Mouse (Mus musculus) embryonic facial prominence, embryonic 11.5 days (tissue): ENCODE data around the gene Dnajb4. TPM values are rescaled to one million over a fixed set of nuclear protein-coding genes. Genes with fewer than 3 reads are reported as not detected.

ENCODE experiments used
- ATAC-seq: fragments of 200-750 bp; cut with Nextera tagmentation; replicated peaks from 2 replicates; pipeline ENCODE4 v1.8.0; 2017; ENCODE audit warnings: low read depth; ENCODE audit not compliant: insufficient number of reproducible peaks, low FRiP score, low TSS enrichment
- DNase-seq: peaks from one replicate; pipeline ENCODE4 v3.0.0-alpha.2; 2015; ENCODE audit warnings: low spot score
- H3K27ac ChIP-seq: fragments of 300-500 bp; sonication (generic); replicated peaks from 2 replicates; pipeline ENCODE4 v1.5.1; 2014; ENCODE audit warnings: mild to moderate bottlenecking, low read depth, low read length, control low read depth
- H3K27me3 ChIP-seq: fragments of 300-500 bp; sonication (generic); 2 replicates; pipeline ENCODE4 v1.6.1; 2014; ENCODE audit warnings: mild to moderate bottlenecking, low read length, moderate library complexity, mixed read lengths; ENCODE audit not compliant: control insufficient read depth, insufficient read depth
- H3K36me3 ChIP-seq: fragments of 300-500 bp; sonication (generic); replicated peaks from 2 replicates; pipeline ENCODE4 v1.6.1; 2014; ENCODE audit warnings: low read depth, mild to moderate bottlenecking, low read length, moderate library complexity, mixed read lengths; ENCODE audit not compliant: control insufficient read depth, insufficient read depth
- H3K4me1 ChIP-seq: fragments of 300-500 bp; sonication (generic); 2 replicates; pipeline ENCODE4 v1.6.1; 2014; ENCODE audit warnings: low read length, mixed read lengths; ENCODE audit not compliant: control insufficient read depth, insufficient read depth
- H3K4me2 ChIP-seq: fragments of 300-500 bp; sonication (generic); 2 replicates; pipeline ENCODE4 v1.6.1; 2014; ENCODE audit warnings: low read depth, mild to moderate bottlenecking, control low read depth, low read length, moderate library complexity
- H3K4me3 ChIP-seq: fragments of 300-500 bp; sonication (generic); 2 replicates; pipeline ENCODE4 v1.5.1; 2014; ENCODE audit warnings: low read depth, low read length, control low read depth
- H3K9ac ChIP-seq: fragments of 300-500 bp; sonication (generic); replicated peaks from 2 replicates; pipeline ENCODE4 v1.6.1; 2014; ENCODE audit warnings: mild to moderate bottlenecking, control low read depth, low read length
- H3K9me3 ChIP-seq: fragments of 300-500 bp; sonication (generic); replicated peaks from 2 replicates; pipeline ENCODE4 v1.6.1; 2016; ENCODE audit warnings: mild to moderate bottlenecking, low read length, inconsistent platforms, mixed read lengths; ENCODE audit not compliant: control insufficient read depth
- WGBS: fragments of 180-500 bp; shearing (Covaris S2); extraction: QIAGEN DNeasy Blood & Tissue Kit; methylation state at CpG from one replicate; pipeline ENCODE4 v1.1.7; 2014; 5-methylcytosine and 5-hydroxymethylcytosine counted together
- polyA plus RNA-seq: library from polyadenylated mRNA; unstranded; fragments of >200 nt; fragmentation: Nextera tagmentation; extraction: Ambion mirVana; gene quantifications from 2 replicates; pipeline ENCODE4 v1.2.1, GENCODE M21; 2014

Gene Dnajb4
- polyA plus RNA-seq, 1 experiment from 2014 or later, result 32.6 TPM

GRCm38 (mm10) chr3:152168007-152168406 is 42.1 kb downstream of the Dnajb4 start:
- no peak overlapping the region for H3K9ac ChIP-seq
- H3K9me3 ChIP-seq, result no peaks in the 10 kb centered on the region
- DNase-seq (no peak), ATAC-seq (no peak)
- H3K27ac ChIP-seq, result no peak overlapping the region
- 0 out of 2 replicates have a peak, but pooled peaks cover 2% of the 10 kb centered on the region for H3K4me1 ChIP-seq
- no peak overlapping the region for H3K4me3 ChIP-seq
- peaks cover 8% of the 10 kb centered on the region for H3K27me3 ChIP-seq
- WGBS, result 90% methylated on average over 10 of the region's 10 CpGs
- H3K4me2 ChIP-seq, result no peak overlapping the region
- no peaks in the 10 kb centered on the region for H3K36me3 ChIP-seq

GRCm38 (mm10) chr3:152166699-152167451 is 43.2 kb downstream of the Dnajb4 start:
- Histone ChIP-seq H3K9ac (peak overlapping the region; percentile 32; the same call in 1 of the 2 replicates), H3K4me1 (0 out of 2 replicates have a peak, but pooled peaks cover 2% of the 10 kb centered on the region), H3K36me3 (no peaks in the 10 kb centered on the region), H3K9me3 (no peaks in the 10 kb centered on the region), H3K27ac (no peak overlapping the region), H3K4me3 (peak overlapping the region; percentile 21; the same call in 1 of the 2 replicates), H3K4me2 (peak overlapping the region; percentile 47), H3K27me3 (peaks cover 8% of the 10 kb centered on the region)
- WGBS, result 9% methylated on average over 29 of the region's 29 CpGs
- ATAC-seq (no peak), DNase-seq (peak; percentile 57)

- no peaks in the 10 kb centered on the region for H3K9me3 ChIP-seq
- no peaks in the 10 kb centered on the region for H3K36me3 ChIP-seq
- peaks cover 8% of the 10 kb centered on the region for H3K27me3 ChIP-seq
- H3K9ac ChIP-seq, result peak within 1 kb of the TSS; percentile 52
- ATAC-seq (no peak; the same call in 1 of the 2 replicates), DNase-seq (peak; percentile 30)
- peak within 1 kb of the TSS; percentile 39 for H3K4me3 ChIP-seq
- 0 out of 2 replicates have a peak, but pooled peaks cover 2% of the 10 kb centered on the region for H3K4me1 ChIP-seq
- H3K4me2 ChIP-seq, result peak within 1 kb of the TSS; percentile 91
- no peak within 1 kb of the TSS for H3K27ac ChIP-seq
- 7% methylated on average over 10 of the region's 10 CpGs for WGBS
Measured at GRCm38 (mm10) chr3:152166099-152166423, 44.0 kb downstream of the Dnajb4 start, which contains the start of gene Gipc2. Gene Gipc2 (minus strand): TSS chr3:152166230.

- peak; percentile 54 for DNase-seq
- Histone ChIP-seq H3K27me3 (peaks cover 8% of the 10 kb centered on the region), H3K4me3 (peak overlapping the region; percentile 39), H3K4me2 (peak overlapping the region; percentile 91), H3K36me3 (no peaks in the 10 kb centered on the region), H3K9ac (peak overlapping the region; percentile 52), H3K9me3 (no peaks in the 10 kb centered on the region), H3K27ac (no peak overlapping the region), H3K4me1 (0 out of 2 replicates have a peak, but pooled peaks cover 2% of the 10 kb centered on the region)
- 2% methylated on average over 46 of the region's 53 CpGs for WGBS
- peak; percentile 56; the same call in 1 of the 2 replicates for ATAC-seq
Measured at GRCm38 (mm10) chr3:152165351-152166098, 44.6 kb downstream of the Dnajb4 start.

GRCm38 (mm10) chr3:152165014-152165350 is 45.1 kb downstream of the Dnajb4 start:
- WGBS, result 23% methylated on average over 9 of the region's 9 CpGs
- no peak overlapping the region for H3K9ac ChIP-seq
- 0 out of 2 replicates have a peak, but pooled peaks cover 2% of the 10 kb centered on the region for H3K4me1 ChIP-seq
- DNase-seq, result no peak
- H3K27ac ChIP-seq, result no peak overlapping the region
- H3K36me3 ChIP-seq, result no peaks in the 10 kb centered on the region
- H3K4me3 ChIP-seq, result peak overlapping the region; percentile 39
- H3K9me3 ChIP-seq, result no peaks in the 10 kb centered on the region
- peak overlapping the region; percentile 91 for H3K4me2 ChIP-seq
- peaks cover 8% of the 10 kb centered on the region for H3K27me3 ChIP-seq
- ATAC-seq, result no peak

- 0 out of 2 replicates have a peak, but pooled peaks cover 2% of the 10 kb centered on the region for H3K4me1 ChIP-seq
- no peak overlapping the region for H3K27ac ChIP-seq
- H3K4me3 ChIP-seq, result no peak overlapping the region
- DNase-seq (no peak), ATAC-seq (no peak)
- H3K9me3 ChIP-seq, result no peaks in the 10 kb centered on the region
- no peak overlapping the region for H3K4me2 ChIP-seq
- WGBS, result 85% methylated on average over 8 of the region's 8 CpGs
- no peak overlapping the region for H3K9ac ChIP-seq
- H3K27me3 ChIP-seq, result peaks cover 8% of the 10 kb centered on the region
- no peaks in the 10 kb centered on the region for H3K36me3 ChIP-seq
Measured at GRCm38 (mm10) chr3:152163320-152163719, 46.8 kb downstream of the Dnajb4 start.

GRCm38 (mm10) chr3:152160607-152161006 is 49.5 kb downstream of the Dnajb4 start:
- Histone ChIP-seq H3K9me3 (no peaks in the 10 kb centered on the region), H3K27ac (no peak overlapping the region), H3K36me3 (no peaks in the 10 kb centered on the region), H3K27me3 (peaks cover 3% of the 10 kb centered on the region; the same call in 1 of the 2 replicates), H3K4me2 (no peak overlapping the region), H3K4me1 (no peaks in the 10 kb centered on the region), H3K4me3 (no peak overlapping the region), H3K9ac (no peak overlapping the region)
- no peak for DNase-seq
- WGBS, result 59% methylated on average over 4 of the region's 4 CpGs
- ATAC-seq, result no peak

- Histone ChIP-seq H3K4me1 (no peaks in the 10 kb centered on the region), H3K36me3 (no peaks in the 10 kb centered on the region), H3K27me3 (no peaks in the 10 kb centered on the region), H3K4me2 (no peak overlapping the region), H3K27ac (no peak overlapping the region), H3K9ac (no peak overlapping the region), H3K9me3 (no peaks in the 10 kb centered on the region), H3K4me3 (no peak overlapping the region)
- DNase-seq, result no peak
- no peak for ATAC-seq
Measured at GRCm38 (mm10) chr3:152159321-152159720, 50.8 kb downstream of the Dnajb4 start.
